Mouse (Mus musculus) E14TG2a.4 (cell line): ENCODE measurements around the gene Trpc2.

Source experiments
- CTCF ChIP-seq: conservative IDR thresholded peaks from 2 replicates; pipeline ENCODE4 v1.5.1; 2014; ENCODE audit warnings: low read length
- NANOG ChIP-seq: IDR thresholded peaks from 2 replicates; pipeline ENCODE4 v1.6.1; 2014; ENCODE audit warnings: borderline replicate concordance, low read length, mixed read lengths
- POU5F1 ChIP-seq: IDR thresholded peaks from 2 replicates; pipeline ENCODE4 v1.6.1; 2014; ENCODE audit warnings: low read length, borderline replicate concordance

GRCm38 (mm10) chr7:102064655-102065045, 18.3 kb upstream of the Trpc2 start:
- no peak for TF ChIP-seq CTCF
- TF ChIP-seq NANOG = no peak
- TF ChIP-seq POU5F1 = no peak
